Mouse (Mus musculus): Measurements from ENCODE around the gene Fcrl1. TPM values are rescaled to one million over a fixed set of nuclear protein-coding genes. Genes with fewer than 3 reads are reported as not detected.

Fcrl1 gene
- 5.2 TPM for polyA plus RNA-seq (2014; fragmentation: Illumina TruSeq; extraction: RNeasy Lipid Tissue Mini Kit (QIAGEN cat#74804); ENCODE audit: insufficient read depth, low read depth, low replicate concordance)

DNA sequence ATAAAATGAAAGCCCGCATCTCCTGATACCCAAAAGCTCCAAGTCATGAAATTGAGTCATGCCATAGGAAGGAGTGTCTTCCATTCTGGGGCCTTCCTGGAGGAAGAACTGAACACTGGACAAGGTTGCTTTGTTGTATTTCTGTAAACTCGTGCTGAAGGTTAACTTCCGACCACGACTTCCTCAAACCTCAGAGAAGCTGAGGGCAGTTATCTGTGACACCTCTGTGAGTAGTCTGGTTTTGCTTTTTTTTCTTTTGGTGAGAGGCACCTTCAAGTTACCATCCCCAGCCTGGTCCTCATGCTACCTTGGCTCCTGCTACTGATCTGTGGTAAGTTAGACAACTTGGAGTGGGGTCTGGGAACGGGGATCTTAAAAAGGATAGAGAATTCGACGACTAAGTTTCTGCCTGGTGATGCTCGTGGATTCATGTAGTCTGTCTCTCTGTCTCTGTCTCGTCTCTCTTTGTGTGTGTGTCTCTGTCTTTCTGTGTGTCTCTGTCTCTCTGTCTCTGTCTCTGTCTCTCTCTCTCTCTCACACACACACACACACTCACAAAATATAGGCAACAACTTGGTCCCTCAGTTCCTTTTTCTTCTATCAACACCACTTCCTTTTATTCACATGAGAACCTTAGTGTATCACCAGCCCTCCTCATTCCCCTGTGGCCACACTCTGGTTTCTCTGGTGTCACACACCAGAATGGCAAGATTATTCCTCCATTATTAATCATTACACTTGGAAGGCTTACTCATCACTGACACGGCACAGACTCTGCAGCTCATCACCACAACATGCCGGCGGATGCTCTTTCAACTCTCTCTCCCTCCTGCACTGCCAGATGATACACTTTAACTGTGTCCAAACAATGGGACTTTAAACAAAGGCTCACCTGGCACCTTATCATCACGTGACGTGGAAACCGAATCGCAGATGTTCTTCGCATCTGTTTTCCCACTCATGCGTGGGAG lies at the start of gene Fcrl1:
Gene Fcrl1, plus strand, starts transcription at position 193 of the 971 bp plus-strand sequence.

DNA sequence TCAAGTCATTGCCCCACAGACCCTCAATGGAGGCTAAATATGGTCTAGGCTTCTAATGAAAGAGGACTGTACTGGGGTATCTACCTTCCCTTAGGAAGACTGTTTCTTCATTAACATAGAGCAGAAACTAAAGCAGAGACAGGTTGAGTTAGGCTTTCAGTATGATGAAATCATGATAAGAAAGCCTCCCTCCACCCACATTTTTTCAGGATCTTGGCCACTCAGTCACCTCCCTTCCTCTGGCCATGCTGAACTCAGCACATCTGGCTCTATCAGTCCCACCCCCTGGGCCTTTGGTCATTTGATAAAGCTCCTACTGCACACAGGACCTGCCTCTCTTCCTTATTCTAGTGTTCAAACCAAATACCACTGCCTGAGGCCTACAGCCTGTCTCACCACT lies 18.6 kb upstream of the Fcrl1 start, which contains the start of gene Cd5l:
Gene Cd5l, plus strand, starts transcription at position 301 of the 400 bp plus-strand sequence.

DNA sequence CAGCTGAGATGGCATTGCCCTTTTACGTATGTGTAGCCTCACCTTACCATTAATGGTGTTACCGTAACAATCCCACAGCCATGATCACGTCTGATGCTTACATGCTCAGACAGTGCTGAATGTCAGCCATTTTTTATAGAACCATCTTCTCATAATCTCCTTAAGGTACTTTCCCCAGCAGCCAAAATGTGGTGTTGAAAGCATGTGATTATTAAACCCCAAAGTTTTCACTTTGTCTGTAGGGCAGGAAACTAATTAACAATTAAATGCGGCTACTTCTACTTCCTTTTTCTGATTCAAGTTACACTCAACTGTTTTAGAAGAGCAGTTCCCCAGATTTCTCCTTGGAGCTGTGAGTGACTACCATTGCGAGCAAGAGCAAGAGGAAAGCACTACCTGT lies 59.3 kb downstream of the Fcrl1 start, which contains the start of gene Fcrl5:
Gene Fcrl5, plus strand, starts transcription at position 295 of the 400 bp plus-strand sequence.

Other genes with a start within 250 kb of the Fcrl1 start
- gene Kirrel, start 201.6 kb upstream of the Fcrl1 start, polyA plus RNA-seq (2014; fragmentation: Illumina TruSeq; extraction: RNeasy Lipid Tissue Mini Kit (QIAGEN cat#74804); ENCODE audit: insufficient read depth, low read depth, low replicate concordance): 4.0 TPM
- 7.8 TPM for gene Fcrls, start 112.6 kb upstream of the Fcrl1 start, polyA plus RNA-seq (2014; fragmentation: Illumina TruSeq; extraction: RNeasy Lipid Tissue Mini Kit (QIAGEN cat#74804); ENCODE audit: insufficient read depth, low read depth, low replicate concordance)
- gene Cd5l, start 18.5 kb upstream of the Fcrl1 start, polyA plus RNA-seq (2014; fragmentation: Illumina TruSeq; extraction: RNeasy Lipid Tissue Mini Kit (QIAGEN cat#74804); ENCODE audit: insufficient read depth, low read depth, low replicate concordance): 3.9 TPM
- gene Fcrl5, start 59.4 kb downstream of the Fcrl1 start, polyA plus RNA-seq (2014; fragmentation: Illumina TruSeq; extraction: RNeasy Lipid Tissue Mini Kit (QIAGEN cat#74804); ENCODE audit: insufficient read depth, low read depth, low replicate concordance): 0.30 TPM
- 9.6 TPM for gene Etv3, start 149.0 kb downstream of the Fcrl1 start, polyA plus RNA-seq (2014; fragmentation: Illumina TruSeq; extraction: RNeasy Lipid Tissue Mini Kit (QIAGEN cat#74804); ENCODE audit: insufficient read depth, low read depth, low replicate concordance)
- gene Arhgef11, start 241.2 kb downstream of the Fcrl1 start, polyA plus RNA-seq (2014; fragmentation: Illumina TruSeq; extraction: RNeasy Lipid Tissue Mini Kit (QIAGEN cat#74804); ENCODE audit: insufficient read depth, low read depth, low replicate concordance): 10.0 TPM